Mouse (Mus musculus) neutrophil, adult 65 days (primary cell): Measurements from ENCODE around the gene Spdye4a. TPM values are rescaled to one million over a fixed set of nuclear protein-coding genes. Genes with fewer than 3 reads are reported as not detected.

Experiments
- total RNA-seq: library from RNA; stranded (reverse); gene quantifications from 2 replicates; pipeline ENCODE4 v1.2.4, GENCODE M21; 2023

The Spdye4a gene
- not detected in 2 replicates for total RNA-seq

DNA sequence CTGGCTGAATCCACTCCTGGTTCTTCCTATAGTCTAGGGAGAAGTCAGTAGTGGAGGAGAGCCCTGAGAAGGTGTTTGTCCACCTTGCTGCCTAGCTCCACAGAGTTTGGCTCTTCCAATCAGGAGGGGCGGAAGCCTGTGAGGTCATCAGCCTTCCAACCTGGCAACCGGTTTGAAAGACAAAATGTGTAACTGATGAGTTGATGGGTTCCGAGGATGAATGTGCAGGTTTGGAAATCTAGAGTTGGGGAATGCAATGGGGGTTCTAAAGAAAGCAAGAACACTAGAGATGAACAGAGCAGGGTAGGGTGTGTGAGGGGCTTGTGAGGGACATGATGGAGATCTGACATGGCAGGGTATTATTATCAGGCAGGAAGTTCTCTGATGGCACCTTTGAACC is at the start of gene Spdye4a:
Spdye4a (minus strand) TSS at position 101 of the 400 bp plus-strand sequence.

DNA sequence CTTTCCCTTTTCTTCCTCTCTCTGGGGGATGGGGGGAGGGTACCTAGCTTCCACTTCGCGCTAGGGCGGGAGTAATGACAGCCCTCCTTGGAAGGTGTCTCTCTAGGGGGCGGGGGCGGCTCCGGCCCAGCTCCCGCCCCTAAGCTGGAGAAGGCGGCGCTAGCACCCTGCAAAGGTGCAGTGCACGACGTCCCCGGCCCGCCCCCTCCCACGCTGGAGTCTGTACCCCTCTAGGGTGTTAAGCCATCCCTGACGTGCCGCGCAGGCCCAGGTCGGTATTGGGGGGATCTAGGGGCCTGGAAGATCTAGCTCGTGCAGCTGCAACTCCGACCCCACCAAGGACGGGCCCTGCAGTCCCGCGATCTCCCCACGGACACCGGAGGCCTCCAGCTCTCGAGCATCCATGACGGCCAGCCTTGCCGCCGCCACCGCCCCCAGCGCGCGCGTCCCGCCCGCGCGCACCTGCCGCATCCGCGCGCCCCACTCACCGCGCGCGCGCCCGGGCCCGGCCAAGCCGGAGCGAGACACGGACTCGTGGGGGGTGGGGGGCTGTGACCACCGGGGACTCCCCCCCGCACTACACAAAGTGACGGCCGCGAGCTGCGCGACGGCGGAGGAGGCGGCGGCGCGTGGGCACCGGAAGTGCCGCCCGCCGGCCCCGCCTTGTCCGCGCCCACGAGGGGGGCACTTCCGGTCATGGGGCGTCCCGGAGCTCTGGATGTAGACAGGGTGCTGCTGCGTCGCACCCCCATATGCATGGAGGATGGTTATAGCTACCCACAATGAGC is 42.9 kb upstream of the Spdye4a start, which contains the start of gene Zfp316:
Zfp316 (minus strand) TSS at position 660 of the 788 bp plus-strand sequence.

DNA sequence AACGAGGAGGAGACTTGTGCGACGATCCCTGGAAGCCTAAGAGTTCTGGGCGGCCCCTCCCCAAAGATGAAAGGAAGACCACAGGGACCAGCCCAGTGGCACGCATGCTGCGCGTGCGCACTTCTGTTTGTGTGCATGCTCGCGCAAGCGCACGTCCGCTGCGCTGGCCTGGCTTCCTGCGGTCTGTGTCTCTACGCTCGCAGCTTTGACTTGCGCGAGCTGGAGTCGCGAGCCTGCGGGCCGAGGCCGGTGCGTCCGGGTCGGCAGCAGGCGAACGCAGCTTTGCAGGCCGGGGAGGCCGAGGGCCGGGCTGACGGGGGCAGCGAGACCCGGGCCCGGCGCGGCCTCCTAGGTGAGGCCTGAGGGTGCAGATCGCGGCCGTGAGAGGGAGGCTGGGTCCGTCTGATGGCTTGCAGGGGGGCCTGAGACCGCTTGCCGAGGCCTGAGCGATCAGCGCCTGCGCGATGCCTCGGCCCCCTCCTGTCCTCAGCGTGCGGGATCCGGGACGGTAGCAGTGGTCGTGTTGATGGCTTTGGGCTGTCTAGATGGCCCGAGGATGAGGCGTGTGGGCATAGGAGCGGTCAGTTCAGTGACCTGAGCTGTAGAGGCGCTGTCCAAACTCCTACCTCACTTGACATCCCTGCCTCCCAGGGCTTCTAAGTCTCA is 8.5 kb upstream of the Spdye4a start, which contains the start of gene Zfp12:
Zfp12 (plus strand) TSS at position 136 of the 666 bp plus-strand sequence.

DNA sequence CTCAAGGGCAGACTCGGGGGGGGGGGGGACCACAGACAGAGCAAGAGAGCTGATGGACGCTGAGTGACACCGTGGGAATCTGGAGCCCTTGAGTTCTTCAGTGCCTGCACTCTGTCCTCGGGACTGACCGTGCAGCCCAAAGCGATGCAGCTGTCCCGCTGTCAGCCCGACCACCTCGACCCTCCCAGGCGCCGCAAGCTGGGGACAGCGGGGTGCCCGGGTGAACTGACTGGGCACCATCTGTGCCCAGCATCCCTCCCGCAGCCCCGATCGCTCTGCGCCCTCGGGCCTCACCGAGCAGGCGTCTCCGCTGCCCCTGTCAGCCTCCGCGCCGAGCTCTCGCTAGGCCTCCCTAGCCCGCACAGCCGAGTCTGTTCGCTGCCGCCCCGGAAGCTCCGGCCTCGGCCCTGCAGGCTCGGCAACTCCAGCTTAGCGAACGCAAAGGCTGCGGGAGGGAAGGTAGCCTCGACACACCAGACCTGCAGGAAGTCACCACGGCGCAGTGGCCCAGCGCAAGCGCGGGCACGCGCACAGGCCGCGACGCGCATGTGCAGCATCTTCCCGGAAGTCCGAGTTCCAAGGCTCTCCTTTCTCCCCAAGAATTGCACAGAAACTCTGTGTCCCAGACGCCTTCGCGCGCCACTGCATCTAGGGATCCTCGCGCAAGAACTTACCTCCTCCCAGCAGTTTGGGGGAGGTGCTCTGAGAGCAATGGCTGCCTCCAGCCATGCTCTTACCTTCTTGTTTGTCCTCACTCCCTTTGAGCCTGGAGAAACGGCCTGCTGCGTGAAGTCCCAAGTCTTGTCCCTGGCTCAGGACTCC is 46.2 kb downstream of the Spdye4a start, which contains the start of the genes Rbak and Spdye4b:
Rbak (minus strand) TSS at position 521 of the 822 bp plus-strand sequence.
Spdye4b (plus strand) TSS at position 763 of the 822 bp plus-strand sequence.

Other genes starting within 250 kb of the Spdye4a start
- gene Rnf216, start 113.9 kb downstream of the Spdye4a start, total RNA-seq = 55.9 and 81.8 TPM in 2 replicates
- gene Olfr718-ps1, start 79.3 kb downstream of the Spdye4a start, total RNA-seq = 0.11 and 0.16 TPM in 2 replicates
- gene Rbak, start 46.1 kb downstream of the Spdye4a start, total RNA-seq = 3.9 and 5.2 TPM in 2 replicates
- gene Spdye4b, start 45.9 kb downstream of the Spdye4a start, total RNA-seq = not detected in 2 replicates
- 2.7 and 3.8 TPM in 2 replicates for gene Zfp12, start 8.3 kb upstream of the Spdye4a start, total RNA-seq
- gene Zfp316, start 43.1 kb upstream of the Spdye4a start, total RNA-seq = 0.43 and 0.60 TPM in 2 replicates
- 0.25 TPM in 1 of 2 replicates, not detected in the other for gene Zfp853, start 66.7 kb upstream of the Spdye4a start, total RNA-seq
- gene E130309D02Rik, start 88.5 kb upstream of the Spdye4a start, total RNA-seq = 16.3 and 17.0 TPM in 2 replicates
- gene Zdhhc4, start 102.4 kb upstream of the Spdye4a start, total RNA-seq = 39.6 and 43.0 TPM in 2 replicates
- gene Grid2ip, start 130.4 kb upstream of the Spdye4a start, total RNA-seq = not detected in 2 replicates
- gene Kdelr2, start 176.9 kb upstream of the Spdye4a start, total RNA-seq = 34.3 and 35.9 TPM in 2 replicates
- gene Daglb, start 237.7 kb upstream of the Spdye4a start, total RNA-seq = 24.1 and 32.9 TPM in 2 replicates